Mouse (Mus musculus) liver, embryonic 14.5 days (tissue): ENCODE measurements around the gene Gclc.

Source experiments
- CTCF ChIP-seq: IDR thresholded peaks from 2 replicates; pipeline ENCODE4 v1.5.1; 2016; ENCODE audit warnings: antibody characterized with exemption, low read depth, control low read depth
- EP300 ChIP-seq: IDR thresholded peaks from 2 replicates; pipeline ENCODE4 v1.6.1; 2016; ENCODE audit warnings: antibody characterized with exemption, low read depth

GRCm38 (mm10) chr9:77741452-77741851 is 12.9 kb upstream of the Gclc start:
- TF ChIP-seq CTCF (no peak), EP300 (no peak)
